Mouse (Mus musculus) spleen, postnatal 36 days (tissue): ENCODE data around the gene Slc7a11.

Experiments used
- DNase-seq, 2 experiments: peaks; one replicate each; pipeline ENCODE4 v3.0.0; 2022; ENCODE audit warnings: low spot score in 2 of 2, mixed read lengths in 1 of 2

The Slc7a11 gene

GRCm38 (mm10) chr3:49867951-49868584 lies 575.3 kb downstream of the Slc7a11 start:
- no peak for DNase-seq

GRCm38 (mm10) chr3:49867147-49867950 lies 576.1 kb downstream of the Slc7a11 start:
- DNase-seq, result no peak

GRCm38 (mm10) chr3:49866061-49866515 lies 577.3 kb downstream of the Slc7a11 start:
- DNase-seq, result no peak

GRCm38 (mm10) chr3:49856797-49857196 lies 586.6 kb downstream of the Slc7a11 start:
- DNase-seq, result no peak

- DNase-seq, result no peak
Observed at GRCm38 (mm10) chr3:49854277-49854676, 589.1 kb downstream of the Slc7a11 start.

GRCm38 (mm10) chr3:49842971-49843370 lies 600.4 kb downstream of the Slc7a11 start:
- no peak for DNase-seq
